Mouse (Mus musculus): ENCODE results near the gene H2-Ab1. TPM values are rescaled to one million over a fixed set of nuclear protein-coding genes. Genes with fewer than 3 reads are reported as not detected.

Gene H2-Ab1
- polyA plus RNA-seq, 1 experiment from 2014 or later = 10.0 TPM

GRCm38 (mm10) chr17:34293533-34293932, 36.0 kb downstream of the H2-Ab1 start:
- 53% methylated on average over 2 of the region's 2 CpGs for WGBS
- Histone ChIP-seq H3K4me2 (ENCODE audit: low read length) (no peak overlapping the region), H3K9me3 (ENCODE audit: control insufficient read depth, low read length) (no peaks in the 10 kb centered on the region), H3K36me3 (ENCODE audit: control insufficient read depth, insufficient read depth, low read length) (no peaks in the 10 kb centered on the region), H3K27me3 (ENCODE audit: control insufficient read depth, insufficient read depth, low read length) (no peaks in the 10 kb centered on the region), H3K4me3 (ENCODE audit: control insufficient read depth in 1 of 2, insufficient read depth in 1 of 2, low read depth in 1 of 2, low read length in 2 of 2) (no peak overlapping the region), H3K9ac (ENCODE audit: low read length) (no peak overlapping the region), H3K27ac (replicated peaks in 1 of 2; ENCODE audit: control insufficient read depth in 1 of 2, insufficient read depth in 1 of 2, low read depth in 2 of 2, low read length in 2 of 2) (no peak overlapping the region), H3K4me1 (ENCODE audit: control insufficient read depth in 2 of 2, insufficient read depth in 2 of 2, low read length in 2 of 2) (peaks cover 2 to 3% of the 10 kb centered on the region in 2 experiments; a peak in 2 of 4 replicates)
- no peak for ATAC-seq (ENCODE audit: insufficient number of reproducible peaks, insufficient read depth, low FRiP score, low read depth)

- H3K9me3 ChIP-seq (ENCODE audit: control insufficient read depth, low read length) = no peaks in the 10 kb centered on the region
- H3K36me3 ChIP-seq (ENCODE audit: control insufficient read depth, insufficient read depth, low read length) = no peaks in the 10 kb centered on the region
- H3K4me3 ChIP-seq (ENCODE audit: control insufficient read depth in 1 of 2, insufficient read depth in 1 of 2, low read depth in 1 of 2, low read length in 2 of 2) = no peak overlapping the region
- H3K4me2 ChIP-seq (ENCODE audit: low read length) = no peak overlapping the region
- 61% methylated on average over 4 of the region's 4 CpGs for WGBS
- no peak for ATAC-seq (ENCODE audit: insufficient number of reproducible peaks, insufficient read depth, low FRiP score, low read depth)
- H3K4me1 ChIP-seq (ENCODE audit: control insufficient read depth in 2 of 2, insufficient read depth in 2 of 2, low read length in 2 of 2) = peaks cover 2 to 3% of the 10 kb centered on the region in 2 experiments; a peak in 2 of 4 replicates
- no peak overlapping the region for H3K27ac ChIP-seq (replicated peaks in 1 of 2; ENCODE audit: control insufficient read depth in 1 of 2, insufficient read depth in 1 of 2, low read depth in 2 of 2, low read length in 2 of 2)
- H3K9ac ChIP-seq (ENCODE audit: low read length) = no peak overlapping the region
- no peaks in the 10 kb centered on the region for H3K27me3 ChIP-seq (ENCODE audit: control insufficient read depth, insufficient read depth, low read length)
These were observed 36.8 kb downstream of the H2-Ab1 start for GRCm38 (mm10) chr17:34294249-34294648.

GRCm38 (mm10) chr17:34295307-34295706, 37.8 kb downstream of the H2-Ab1 start:
- no peak overlapping the region for H3K4me3 ChIP-seq (ENCODE audit: control insufficient read depth in 1 of 2, insufficient read depth in 1 of 2, low read depth in 1 of 2, low read length in 2 of 2)
- H3K27me3 ChIP-seq (ENCODE audit: control insufficient read depth, insufficient read depth, low read length) = no peaks in the 10 kb centered on the region
- no peak overlapping the region for H3K9ac ChIP-seq (ENCODE audit: low read length)
- no peaks in the 10 kb centered on the region for H3K36me3 ChIP-seq (ENCODE audit: control insufficient read depth, insufficient read depth, low read length)
- H3K4me1 ChIP-seq (ENCODE audit: control insufficient read depth in 2 of 2, insufficient read depth in 2 of 2, low read length in 2 of 2) = peaks cover 2 to 3% of the 10 kb centered on the region in 2 experiments; a peak in 2 of 4 replicates
- H3K9me3 ChIP-seq (ENCODE audit: control insufficient read depth, low read length) = no peaks in the 10 kb centered on the region
- no peak overlapping the region for H3K27ac ChIP-seq (replicated peaks in 1 of 2; ENCODE audit: control insufficient read depth in 1 of 2, insufficient read depth in 1 of 2, low read depth in 2 of 2, low read length in 2 of 2)
- H3K4me2 ChIP-seq (ENCODE audit: low read length) = no peak overlapping the region
- no peak for ATAC-seq (ENCODE audit: insufficient number of reproducible peaks, insufficient read depth, low FRiP score, low read depth)

GRCm38 (mm10) chr17:34295891-34296794, 38.7 kb downstream of the H2-Ab1 start:
- Histone ChIP-seq H3K9ac (ENCODE audit: low read length) (no peak overlapping the region), H3K27ac (replicated peaks in 1 of 2; ENCODE audit: control insufficient read depth in 1 of 2, insufficient read depth in 1 of 2, low read depth in 2 of 2, low read length in 2 of 2) (no peak overlapping the region), H3K27me3 (ENCODE audit: control insufficient read depth, insufficient read depth, low read length) (no peaks in the 10 kb centered on the region), H3K36me3 (ENCODE audit: control insufficient read depth, insufficient read depth, low read length) (no peaks in the 10 kb centered on the region), H3K4me2 (ENCODE audit: low read length) (peak overlapping the region; percentile 53), H3K4me3 (ENCODE audit: control insufficient read depth in 1 of 2, insufficient read depth in 1 of 2, low read depth in 1 of 2, low read length in 2 of 2) (peak overlapping the region; percentile 16 to 20; a peak in 3 of 4 replicates), H3K9me3 (ENCODE audit: control insufficient read depth, low read length) (no peaks in the 10 kb centered on the region), H3K4me1 (ENCODE audit: control insufficient read depth in 2 of 2, insufficient read depth in 2 of 2, low read length in 2 of 2) (peaks cover 2 to 3% of the 10 kb centered on the region in 2 experiments; a peak in 2 of 4 replicates)
- WGBS = 23% methylated on average over 23 of the region's 23 CpGs
- ATAC-seq (ENCODE audit: insufficient number of reproducible peaks, insufficient read depth, low FRiP score, low read depth) = no peak

GRCm38 (mm10) chr17:34299356-34299755, 41.9 kb downstream of the H2-Ab1 start:
- no peak overlapping the region for H3K27ac ChIP-seq (replicated peaks in 1 of 2; ENCODE audit: control insufficient read depth in 1 of 2, insufficient read depth in 1 of 2, low read depth in 2 of 2, low read length in 2 of 2)
- no peaks in the 10 kb centered on the region for H3K27me3 ChIP-seq (ENCODE audit: control insufficient read depth, insufficient read depth, low read length)
- no peak overlapping the region for H3K4me3 ChIP-seq (ENCODE audit: control insufficient read depth in 1 of 2, insufficient read depth in 1 of 2, low read depth in 1 of 2, low read length in 2 of 2)
- H3K36me3 ChIP-seq (ENCODE audit: control insufficient read depth, insufficient read depth, low read length) = no peaks in the 10 kb centered on the region
- H3K4me1 ChIP-seq (ENCODE audit: control insufficient read depth in 2 of 2, insufficient read depth in 2 of 2, low read length in 2 of 2) = peaks cover 2 to 3% of the 10 kb centered on the region in 2 experiments; a peak in 2 of 4 replicates
- H3K9ac ChIP-seq (ENCODE audit: low read length) = no peak overlapping the region
- no peak for ATAC-seq (ENCODE audit: insufficient number of reproducible peaks, insufficient read depth, low FRiP score, low read depth)
- no peaks in the 10 kb centered on the region for H3K9me3 ChIP-seq (ENCODE audit: control insufficient read depth, low read length)
- H3K4me2 ChIP-seq (ENCODE audit: low read length) = no peak overlapping the region
- WGBS = 61% methylated on average over 3 of the region's 3 CpGs

- no peaks in the 10 kb centered on the region for H3K36me3 ChIP-seq (ENCODE audit: control insufficient read depth, insufficient read depth, low read length)
These were observed 42.6 kb downstream of the H2-Ab1 start for GRCm38 (mm10) chr17:34300071-34300470.

GRCm38 (mm10) chr17:34300691-34301566, 43.4 kb downstream of the H2-Ab1 start:
- no peak for ATAC-seq (ENCODE audit: insufficient number of reproducible peaks, insufficient read depth, low FRiP score, low read depth)
- Histone ChIP-seq H3K4me1 (ENCODE audit: control insufficient read depth in 2 of 2, insufficient read depth in 2 of 2, low read length in 2 of 2) (peaks cover under 1 to 3% of the 10 kb centered on the region in 2 experiments; a peak in 2 of 4 replicates), H3K36me3 (ENCODE audit: control insufficient read depth, insufficient read depth, low read length) (no peaks in the 10 kb centered on the region), H3K4me2 (ENCODE audit: low read length) (no peak overlapping the region), H3K9ac (ENCODE audit: low read length) (no peak overlapping the region), H3K4me3 (ENCODE audit: control insufficient read depth in 1 of 2, insufficient read depth in 1 of 2, low read depth in 1 of 2, low read length in 2 of 2) (no peak overlapping the region), H3K9me3 (ENCODE audit: control insufficient read depth, low read length) (no peaks in the 10 kb centered on the region), H3K27me3 (ENCODE audit: control insufficient read depth, insufficient read depth, low read length) (no peaks in the 10 kb centered on the region), H3K27ac (replicated peaks in 1 of 2; ENCODE audit: control insufficient read depth in 1 of 2, insufficient read depth in 1 of 2, low read depth in 2 of 2, low read length in 2 of 2) (no peak overlapping the region)
- WGBS = 67% methylated on average over 23 of the region's 23 CpGs

More at GRCm38 (mm10) chr17:34300071-34300470, 42.6 kb downstream of the H2-Ab1 start:
- H3K4me2 ChIP-seq (ENCODE audit: low read length) = no peak overlapping the region
- no peak overlapping the region for H3K27ac ChIP-seq (replicated peaks in 1 of 2; ENCODE audit: control insufficient read depth in 1 of 2, insufficient read depth in 1 of 2, low read depth in 2 of 2, low read length in 2 of 2)
- 91% methylated on average over 8 of the region's 8 CpGs for WGBS
- H3K9ac ChIP-seq (ENCODE audit: low read length) = no peak overlapping the region
- H3K4me3 ChIP-seq (ENCODE audit: control insufficient read depth in 1 of 2, insufficient read depth in 1 of 2, low read depth in 1 of 2, low read length in 2 of 2) = no peak overlapping the region
- H3K27me3 ChIP-seq (ENCODE audit: control insufficient read depth, insufficient read depth, low read length) = no peaks in the 10 kb centered on the region
- no peak for ATAC-seq (ENCODE audit: insufficient number of reproducible peaks, insufficient read depth, low FRiP score, low read depth)
- H3K4me1 ChIP-seq (ENCODE audit: control insufficient read depth in 2 of 2, insufficient read depth in 2 of 2, low read length in 2 of 2) = peaks cover 2 to 3% of the 10 kb centered on the region in 2 experiments; a peak in 2 of 4 replicates
- no peaks in the 10 kb centered on the region for H3K9me3 ChIP-seq (ENCODE audit: control insufficient read depth, low read length)
